Mouse (Mus musculus) neural tube, embryonic 12.5 days (tissue): ENCODE data around the gene Hoxd10. TPM values are rescaled to one million over a fixed set of nuclear protein-coding genes. Genes with fewer than 3 reads are reported as not detected.

Experiments
- ATAC-seq: fragments of 200-750 bp; cut with Nextera tagmentation; 2 replicates; pipeline ENCODE4 v1.8.0; 2017; ENCODE audit warnings: low read depth, mild to moderate bottlenecking, moderate TSS enrichment, moderate library complexity; ENCODE audit not compliant: low FRiP score
- H3K27ac ChIP-seq: fragments of 300-500 bp; sonication (generic); 2 replicates; pipeline ENCODE4 v1.5.1; 2016
- H3K27me3 ChIP-seq: fragments of 300-500 bp; sonication (generic); replicated peaks from 2 replicates; pipeline ENCODE4 v1.6.1; 2016; ENCODE audit warnings: mild to moderate bottlenecking
- H3K36me3 ChIP-seq: fragments of 300-500 bp; sonication (generic); 2 replicates; pipeline ENCODE4 v1.6.1; 2016; ENCODE audit warnings: mild to moderate bottlenecking
- H3K4me1 ChIP-seq: fragments of 300-500 bp; sonication (generic); 2 replicates; pipeline ENCODE4 v1.6.1; 2016
- H3K4me2 ChIP-seq: fragments of 300-500 bp; sonication (generic); replicated peaks from 2 replicates; pipeline ENCODE4 v1.6.1; 2016; ENCODE audit warnings: mild to moderate bottlenecking
- H3K4me3 ChIP-seq: fragments of 300-500 bp; sonication (generic); 2 replicates; pipeline ENCODE4 v1.5.1; 2016
- H3K9ac ChIP-seq: fragments of 300-500 bp; sonication (generic); 2 replicates; pipeline ENCODE4 v1.6.1; 2016; ENCODE audit warnings: mild to moderate bottlenecking
- H3K9me3 ChIP-seq: fragments of 300-500 bp; sonication (generic); 2 replicates; pipeline ENCODE4 v1.6.1; 2016; ENCODE audit warnings: mild to moderate bottlenecking
- WGBS: fragments of 180-500 bp; shearing (Covaris S2); methylation state at CpG from one replicate; pipeline ENCODE4 v1.1.7; 2016; 5-methylcytosine and 5-hydroxymethylcytosine counted together
- polyA plus RNA-seq: library from polyadenylated mRNA; unstranded; fragments of >200 nt; fragmentation: Nextera tagmentation; extraction: Ambion mirVana; gene quantifications from 2 replicates; pipeline ENCODE4 v1.2.1, GENCODE M21; 2016

Hoxd10 gene
- polyA plus RNA-seq, 1 experiment from 2014 or later = 49.0 TPM

GRCm38 (mm10) chr2:74686988-74687697, 4.6 kb upstream of the Hoxd10 start:
- peak overlapping the region; percentile 55 for H3K4me2 ChIP-seq

DNA sequence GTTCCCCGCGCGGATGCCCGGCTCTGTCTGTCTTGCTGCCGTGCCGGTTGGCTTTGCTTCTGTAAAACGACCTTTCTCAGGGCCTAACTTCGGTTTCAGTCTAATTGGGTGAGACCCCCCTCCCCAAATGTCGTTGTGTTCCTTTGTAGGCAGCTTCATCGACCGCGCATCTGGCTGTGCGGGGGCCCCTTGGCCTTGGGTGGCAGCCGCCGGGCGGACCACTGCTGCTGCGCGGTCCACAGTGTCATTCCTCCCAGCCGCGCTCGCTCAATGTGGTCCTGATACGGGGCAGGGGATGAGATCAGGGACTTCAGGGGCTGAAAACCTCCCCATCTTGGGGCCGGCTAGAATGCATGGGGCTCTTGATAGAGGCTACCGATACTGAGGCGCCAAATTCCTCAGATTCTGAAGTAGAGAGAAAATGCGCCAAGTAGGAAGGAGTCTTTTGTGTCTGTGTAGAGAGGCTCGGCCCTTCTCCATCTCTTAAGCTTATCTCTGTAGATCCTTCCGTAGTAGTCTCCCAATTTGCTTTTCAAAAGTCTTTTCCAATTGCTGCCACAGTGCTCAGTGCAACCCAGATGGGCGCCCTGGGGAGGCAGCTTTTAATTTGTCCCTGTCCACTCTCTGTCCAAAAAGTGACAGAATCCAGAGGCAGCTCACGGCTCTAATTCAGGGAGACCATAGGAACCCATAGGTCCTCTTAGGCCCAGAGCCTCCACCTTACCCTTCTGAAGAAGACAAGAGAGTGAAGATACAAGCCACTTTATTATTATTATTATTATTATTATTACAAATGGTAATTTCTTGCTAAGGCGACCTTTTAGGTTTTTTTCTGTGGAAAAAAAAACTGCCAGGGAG, 3.8 kb upstream of the Hoxd10 start:
- H3K9me3 ChIP-seq = no peaks in the 10 kb centered on the region
- no peak for ATAC-seq
- peak overlapping the region; percentile 55 for H3K4me2 ChIP-seq
- peak overlapping the region; percentile 43 for H3K4me3 ChIP-seq
- H3K9ac ChIP-seq = peak overlapping the region; percentile 70
- peaks cover under 1% of the 10 kb centered on the region for H3K4me1 ChIP-seq
- peaks cover 80% of the 10 kb centered on the region for H3K27me3 ChIP-seq
- WGBS = 1% methylated on average over 31 of the region's 31 CpGs
- H3K27ac ChIP-seq = no peak overlapping the region; the same call in 1 of the 2 replicates
- no peaks in the 10 kb centered on the region for H3K36me3 ChIP-seq

More at GRCm38 (mm10) chr2:74686988-74687697, 4.6 kb upstream of the Hoxd10 start:
- Histone ChIP-seq H3K4me3 (peak overlapping the region; percentile 43), H3K36me3 (no peaks in the 10 kb centered on the region), H3K9ac (peak overlapping the region; percentile 70), H3K27me3 (peaks cover 80% of the 10 kb centered on the region), H3K9me3 (no peaks in the 10 kb centered on the region), H3K27ac (no peak overlapping the region), H3K4me1 (peaks cover 9% of the 10 kb centered on the region)
- no peak for ATAC-seq
- under 1% methylated on average over 27 of the region's 27 CpGs for WGBS

GRCm38 (mm10) chr2:74688795-74689573, 2.7 kb upstream of the Hoxd10 start:
- H3K4me3 ChIP-seq = peak overlapping the region; percentile 30; the same call in 1 of the 2 replicates
- H3K27ac ChIP-seq = peak overlapping the region; percentile 80; the same call in 1 of the 2 replicates
- peaks cover 79% of the 10 kb centered on the region for H3K27me3 ChIP-seq
- H3K9ac ChIP-seq = peak overlapping the region; percentile 61
- peak overlapping the region; percentile 55 for H3K4me2 ChIP-seq
- ATAC-seq = no peak
- no peaks in the 10 kb centered on the region for H3K4me1 ChIP-seq
- 3% methylated on average over 12 of the region's 12 CpGs for WGBS
- H3K9me3 ChIP-seq = no peaks in the 10 kb centered on the region
- no peaks in the 10 kb centered on the region for H3K36me3 ChIP-seq

- Histone ChIP-seq H3K36me3 (no peaks in the 10 kb centered on the region), H3K9me3 (no peaks in the 10 kb centered on the region), H3K4me3 (peak overlapping the region; percentile 30), H3K4me1 (no peaks in the 10 kb centered on the region), H3K4me2 (peak overlapping the region; percentile 55), H3K27me3 (peaks cover 77% of the 10 kb centered on the region), H3K27ac (peak overlapping the region; percentile 80), H3K9ac (peak overlapping the region; percentile 61)
- WGBS = under 1% methylated on average over 24 of the region's 24 CpGs
- ATAC-seq = no peak
Observed at GRCm38 (mm10) chr2:74689574-74690337, 2.0 kb upstream of the Hoxd10 start.

GRCm38 (mm10) chr2:74690338-74690716, 1.4 kb upstream of the Hoxd10 start:
- H3K4me1 ChIP-seq = no peaks in the 10 kb centered on the region
- peak overlapping the region; percentile 75 for H3K4me2 ChIP-seq
- H3K36me3 ChIP-seq = no peaks in the 10 kb centered on the region
- H3K9me3 ChIP-seq = no peaks in the 10 kb centered on the region
- no peak overlapping the region for H3K27ac ChIP-seq
- H3K4me3 ChIP-seq = peak overlapping the region; percentile 30
- H3K27me3 ChIP-seq = peaks cover 77% of the 10 kb centered on the region
- 4% methylated on average over 8 of the region's 8 CpGs for WGBS
- no peak for ATAC-seq
- H3K9ac ChIP-seq = peak overlapping the region; percentile 75

DNA sequence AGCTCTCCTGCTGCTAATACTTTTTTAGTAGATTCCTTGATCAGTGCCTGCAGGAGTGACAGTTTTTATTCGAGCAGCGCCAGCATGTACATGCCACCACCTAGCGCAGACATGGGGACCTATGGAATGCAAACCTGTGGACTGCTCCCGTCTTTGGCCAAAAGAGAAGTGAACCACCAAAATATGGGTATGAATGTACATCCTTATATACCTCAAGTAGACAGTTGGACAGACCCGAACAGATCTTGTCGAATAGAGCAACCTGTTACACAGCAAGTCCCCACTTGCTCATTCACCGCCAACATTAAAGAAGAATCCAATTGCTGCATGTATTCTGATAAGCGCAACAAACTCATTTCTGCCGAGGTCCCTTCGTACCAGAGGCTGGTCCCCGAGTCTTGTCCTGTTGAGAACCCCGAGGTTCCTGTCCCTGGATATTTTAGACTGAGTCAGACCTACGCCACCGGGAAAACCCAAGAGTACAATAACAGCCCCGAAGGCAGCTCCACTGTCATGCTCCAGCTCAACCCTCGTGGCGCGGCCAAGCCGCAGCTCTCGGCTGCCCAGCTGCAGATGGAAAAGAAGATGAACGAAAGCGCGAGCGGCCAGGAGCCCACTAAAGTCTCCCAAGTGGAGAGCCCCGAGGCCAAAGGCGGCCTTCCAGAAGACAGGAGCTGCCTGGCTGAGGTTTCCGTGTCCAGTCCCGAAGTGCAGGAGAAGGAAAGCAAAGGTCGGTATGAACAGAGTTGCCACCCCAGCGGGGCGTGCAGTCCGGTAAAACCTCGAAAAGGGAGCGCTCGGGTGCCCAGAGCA, 477 bp downstream of the Hoxd10 start:
- peak overlapping the region; percentile 1; the same call in 1 of the 2 replicates for H3K27ac ChIP-seq
- peaks cover 83% of the 10 kb centered on the region for H3K27me3 ChIP-seq
- ATAC-seq = no peak
- no peaks in the 10 kb centered on the region for H3K36me3 ChIP-seq
- H3K9me3 ChIP-seq = no peaks in the 10 kb centered on the region
- peak overlapping the region; percentile 42 for H3K4me3 ChIP-seq
- peaks cover 8% of the 10 kb centered on the region for H3K4me1 ChIP-seq
- peak overlapping the region; percentile 76 for H3K9ac ChIP-seq
- WGBS = 4% methylated on average over 35 of the region's 35 CpGs
- peak overlapping the region; percentile 75 for H3K4me2 ChIP-seq

- Histone ChIP-seq H3K4me1 (peaks cover 15% of the 10 kb centered on the region), H3K27me3 (peaks cover 81% of the 10 kb centered on the region), H3K4me2 (peak overlapping the region; percentile 75), H3K27ac (peak overlapping the region; percentile 1; the same call in 1 of the 2 replicates), H3K4me3 (peak overlapping the region; percentile 42), H3K9me3 (no peaks in the 10 kb centered on the region), H3K9ac (peak overlapping the region; percentile 76), H3K36me3 (no peaks in the 10 kb centered on the region)
- 2% methylated on average over 20 of the region's 20 CpGs for WGBS
- ATAC-seq = no peak
Observed at GRCm38 (mm10) chr2:74692808-74693431, 1.2 kb downstream of the Hoxd10 start.

- Histone ChIP-seq H3K4me3 (peak overlapping the region; percentile 42), H3K4me2 (peak overlapping the region; percentile 75), H3K9ac (peak overlapping the region; percentile 76), H3K27me3 (peaks cover 80% of the 10 kb centered on the region), H3K36me3 (no peaks in the 10 kb centered on the region), H3K4me1 (peaks cover 17% of the 10 kb centered on the region), H3K27ac (0 out of 2 replicates have a peak overlapping the region, but pooled peaks have one; percentile 1), H3K9me3 (no peaks in the 10 kb centered on the region)
- 6% methylated on average over 4 of the region's 4 CpGs for WGBS
- no peak for ATAC-seq
Observed at GRCm38 (mm10) chr2:74693432-74693827, 1.7 kb downstream of the Hoxd10 start.

- Histone ChIP-seq H3K9me3 (no peaks in the 10 kb centered on the region), H3K4me1 (peaks cover 19% of the 10 kb centered on the region), H3K4me3 (peak overlapping the region; percentile 26), H3K27me3 (peaks cover 79% of the 10 kb centered on the region), H3K27ac (no peak overlapping the region), H3K36me3 (no peaks in the 10 kb centered on the region), H3K9ac (peak overlapping the region; percentile 76), H3K4me2 (peak overlapping the region; percentile 75)
- ATAC-seq = no peak
- 1% methylated on average over 16 of the region's 16 CpGs for WGBS
Observed at GRCm38 (mm10) chr2:74694066-74694465, 2.3 kb downstream of the Hoxd10 start.

GRCm38 (mm10) chr2:74695383-74695782, 3.7 kb downstream of the Hoxd10 start:
- Histone ChIP-seq H3K9me3 (no peaks in the 10 kb centered on the region), H3K27ac (no peak overlapping the region), H3K4me2 (peak overlapping the region; percentile 75), H3K4me3 (peak overlapping the region; percentile 11; the same call in 1 of the 2 replicates), H3K27me3 (peaks cover 81% of the 10 kb centered on the region), H3K36me3 (no peaks in the 10 kb centered on the region), H3K9ac (peak overlapping the region; percentile 18; the same call in 1 of the 2 replicates), H3K4me1 (peaks cover 23% of the 10 kb centered on the region)
- ATAC-seq = no peak
- 15% methylated on average over 1 of the region's 1 CpGs for WGBS
